In genomic region chr10:117146421-117146820, GRCm38 (mm10) we compare ENCODE assay signal across 10 mouse cellular contexts. TPM values are rescaled to one million over a fixed set of nuclear protein-coding genes. Genes with fewer than 3 reads are reported as not detected.
DNase-seq lines count a peak whose midpoint lies in the region; ATAC-seq and TF ChIP-seq lines count a peak whose summit lies in the region.
"Had no signal": no experiment of that assay in that cellular context is flagged by ENCODE, and none has a peak within 500 bp of the region (broad histone marks: within the 10 kb centered on the region; RNA-seq: fewer than 3 reads in every experiment).

No protein-coding gene starts in this region.

- peaks cover 35% of the 10 kb centered on the region for H3K4me1 ChIP-seq in heart, embryonic 11.5 days (ENCODE audit: control insufficient read depth, insufficient read depth, low read length)
- peaks cover 8% of the 10 kb centered on the region for H3K4me1 ChIP-seq in forebrain, embryonic 14.5 days (ENCODE audit: control insufficient read depth, insufficient read depth, low read length)
- H3K4me1 ChIP-seq in liver, embryonic 14.5 days (replicated peaks; ENCODE audit: control insufficient read depth in 2 of 2, insufficient read depth in 2 of 2, low read length in 1 of 2) = peaks cover 42 to 52% of the 10 kb centered on the region in 2 experiments

- H3K9ac ChIP-seq in heart, embryonic 11.5 days (ENCODE audit: low read depth, low read length) = peak overlapping the region; percentile 56
- no peak overlapping the region for H3K9ac ChIP-seq in forebrain, embryonic 14.5 days (ENCODE audit: low read length)
- peak overlapping the region; percentile 61 for H3K9ac ChIP-seq in liver, embryonic 14.5 days (replicated peaks)

- intact Hi-C loops in heart, postnatal 14 days (cut with DNase I) = loop anchor here (5.0 kb wide), 1 partner anchor 49 kb away; no protein-coding TSS in a partner anchor

- no peaks in the 10 kb centered on the region for H3K36me3 ChIP-seq in heart, embryonic 11.5 days (ENCODE audit: control insufficient read depth, insufficient read depth, low read length)
- H3K36me3 ChIP-seq in forebrain, embryonic 14.5 days (ENCODE audit: control insufficient read depth, insufficient read depth, low read length) = no peaks in the 10 kb centered on the region
- no peaks in the 10 kb centered on the region for H3K36me3 ChIP-seq in liver, embryonic 14.5 days (replicated peaks; ENCODE audit: control insufficient read depth, insufficient read depth, low read depth)

- H3K27me3 ChIP-seq in heart, embryonic 11.5 days (ENCODE audit: control insufficient read depth, insufficient read depth, low read length) = no peaks in the 10 kb centered on the region
- 0 out of 2 replicates have a peak, but pooled peaks cover 3% of the 10 kb centered on the region for H3K27me3 ChIP-seq in forebrain, embryonic 14.5 days (replicated peaks; ENCODE audit: control insufficient read depth, insufficient read depth, low read length)
- no peaks in the 10 kb centered on the region for H3K27me3 ChIP-seq in liver, embryonic 14.5 days (ENCODE audit: control insufficient read depth, insufficient read depth, low read length)

- ATAC-seq in heart, embryonic 11.5 days (replicated peaks; ENCODE audit: insufficient number of reproducible peaks, low FRiP score, low TSS enrichment) = no peak
- no peak for ATAC-seq in forebrain, embryonic 14.5 days
- no peak for ATAC-seq in liver, embryonic 14.5 days (ENCODE audit: insufficient read depth)
- no peak for ATAC-seq in inflammation-experienced regulatory T-cells, adult 6 months
- ATAC-seq in frontal cortex, adult (ENCODE audit: low TSS enrichment) = no peak
- ATAC-seq in granulocyte monocyte progenitor cell, adult 5-6 weeks (replicated peaks; ENCODE audit: poor library complexity, severe bottlenecking) = no peak

- TF ChIP-seq EP300 in liver, embryonic 14.5 days (IDR thresholded peaks at IDR 0.05; ENCODE audit: low read depth) = no peak

- H3K4me3 ChIP-seq in heart, embryonic 11.5 days (ENCODE audit: low read depth, low read length) = peak overlapping the region; percentile 100
- no peak overlapping the region for H3K4me3 ChIP-seq in forebrain, embryonic 14.5 days (ENCODE audit: low read depth, low read length)
- H3K4me3 ChIP-seq in liver, embryonic 14.5 days (ENCODE audit: insufficient read depth in 1 of 2, low read depth in 2 of 2, low read length in 2 of 2) = peak overlapping the region; percentile 53 to 97

- no peak for TF ChIP-seq CTCF in liver, embryonic 14.5 days (IDR thresholded peaks at IDR 0.05; ENCODE audit: low read depth)

- no peaks in the 10 kb centered on the region for H3K9me3 ChIP-seq in heart, embryonic 11.5 days (replicated peaks; ENCODE audit: control insufficient read depth, low read length)
- H3K9me3 ChIP-seq in forebrain, embryonic 14.5 days (replicated peaks; ENCODE audit: control insufficient read depth, low read length) = no peaks in the 10 kb centered on the region
- no peaks in the 10 kb centered on the region for H3K9me3 ChIP-seq in liver, embryonic 14.5 days (ENCODE audit: control insufficient read depth, low read length)

- H3K4me2 ChIP-seq in heart, embryonic 11.5 days = peak overlapping the region; percentile 81
- H3K4me2 ChIP-seq in forebrain, embryonic 14.5 days (ENCODE audit: low read length) = peak overlapping the region; percentile 6; the same call in 1 of the 2 replicates
- H3K4me2 ChIP-seq in liver, embryonic 14.5 days (ENCODE audit: low read depth) = peak overlapping the region; percentile 82

- H3K27ac ChIP-seq in heart, embryonic 11.5 days (ENCODE audit: low read depth, low read length) = peak overlapping the region; percentile 54
- no peak overlapping the region for H3K27ac ChIP-seq in forebrain, embryonic 14.5 days (ENCODE audit: low read depth, low read length)
- H3K27ac ChIP-seq in liver, embryonic 14.5 days = peak overlapping the region; percentile 68

- 13% methylated on average over 9 of the region's 9 CpGs for WGBS in heart, embryonic 11.5 days (ENCODE audit: insufficient replicate concordance)
- 73% methylated on average over 9 of the region's 9 CpGs for WGBS in forebrain, embryonic 14.5 days
- WGBS in liver, embryonic 14.5 days (ENCODE audit: insufficient replicate concordance) = 34% methylated on average over 9 of the region's 9 CpGs

- no peak for DNase-seq in heart, postnatal 14 days
- DNase-seq in 3134 (ENCODE audit: extremely low read depth, insufficient read length, low spot score) = peak; percentile 29
- no peak for DNase-seq in forebrain, embryonic 14.5 days (ENCODE audit: low spot score)
- no peak for DNase-seq in liver, embryonic 14.5 days (ENCODE audit: low read depth in 3 of 3, low spot score in 3 of 3)
- DNase-seq: adrenal gland, postnatal 36 days; kidney, adult 11 months had no signal

RNA-seq across cellular contexts. Expression of gene Frs2, which starts 1.9 kb away (rescaled TPM):
- 27.1 and 30.4 TPM in 2 replicates for polyA plus RNA-seq in heart, embryonic 11.5 days (2014; fragmentation: Nextera tagmentation; extraction: Ambion mirVana)
- total RNA-seq in heart, postnatal 14 days (2021) = 10 to 100 TPM; 17.9 to 19.5 TPM
- polyA plus RNA-seq in forebrain, embryonic 14.5 days (2014; fragmentation: Nextera tagmentation; extraction: Ambion mirVana) = 27.2 and 28.5 TPM in 2 replicates
- 7.9 and 9.2 TPM in 2 replicates for polyA plus RNA-seq in liver, embryonic 14.5 days (2012; rRNA removed)
- 8.8 and 11.2 TPM in 2 replicates for polyA plus RNA-seq in liver, embryonic 14.5 days (2014; fragmentation: Nextera tagmentation; extraction: Ambion mirVana)
- 10 to 100 TPM in 1 of 3 experiments, 1 to 10 TPM in 2; 7.4 to 11.6 (median 9.1) TPM for polyA plus RNA-seq in inflammation-experienced regulatory T-cells, adult 6 months (2017; shearing (Covaris generic))
- 32.6 and 36.4 TPM in 2 replicates for total RNA-seq in granulocyte monocyte progenitor cell, adult 5-6 weeks (2014; fragmentation: Nextera tagmentation)
- 12.1 and 12.9 TPM in 2 replicates for total RNA-seq in granulocyte monocyte progenitor cell, adult 5-6 weeks (2017)

Comparison
In these comparisons a context has a peak if more than half of its experiments do, and no peak if none do; other contexts are left out.
1. H3K4me2 ChIP-seq: peak in every context shown above with its lines; median percentile 82 in liver, embryonic 14.5 days; 81 in heart, embryonic 11.5 days; 6 in forebrain, embryonic 14.5 days.